Mouse (Mus musculus) midbrain, embryonic 16.5 days (tissue): ENCODE data around the gene Rbfox1. TPM values are rescaled to one million over a fixed set of nuclear protein-coding genes. Genes with fewer than 3 reads are reported as not detected.

Experiments used
- ATAC-seq: fragments of 200-750 bp; cut with Nextera tagmentation; 2 replicates; pipeline ENCODE4 v1.8.0; 2017; ENCODE audit warnings: moderate TSS enrichment
- H3K27ac ChIP-seq: fragments of 300-500 bp; sonication (generic); 2 replicates; pipeline ENCODE4 v1.5.1; 2014; ENCODE audit warnings: mild to moderate bottlenecking, low read length, mixed read lengths
- H3K27me3 ChIP-seq: fragments of 300-500 bp; sonication (generic); 2 replicates; pipeline ENCODE4 v1.6.1; 2014; ENCODE audit warnings: low read depth, low read length, mixed read lengths; ENCODE audit not compliant: control insufficient read depth, insufficient read depth
- H3K36me3 ChIP-seq: fragments of 300-500 bp; sonication (generic); 2 replicates; pipeline ENCODE4 v1.6.1; 2014; ENCODE audit warnings: mild to moderate bottlenecking, low read length, moderate library complexity, mixed read lengths; ENCODE audit not compliant: control insufficient read depth, insufficient read depth
- H3K4me1 ChIP-seq: fragments of 300-500 bp; sonication (generic); 2 replicates; pipeline ENCODE4 v1.6.1; 2014; ENCODE audit warnings: mild to moderate bottlenecking, low read length, mixed read lengths; ENCODE audit not compliant: control insufficient read depth, insufficient read depth
- H3K4me2 ChIP-seq: fragments of 300-500 bp; sonication (generic); 2 replicates; pipeline ENCODE4 v1.6.1; 2014; ENCODE audit warnings: mild to moderate bottlenecking, low read length, mixed read lengths
- H3K4me3 ChIP-seq: fragments of 300-500 bp; sonication (generic); 2 replicates; pipeline ENCODE4 v1.5.1; 2014; ENCODE audit warnings: low read depth, mild to moderate bottlenecking, low read length, moderate library complexity, mixed read lengths
- H3K9ac ChIP-seq: fragments of 300-500 bp; sonication (generic); 2 replicates; pipeline ENCODE4 v1.6.1; 2014; ENCODE audit warnings: low read depth, low read length, mixed read lengths
- H3K9me3 ChIP-seq: fragments of 300-500 bp; sonication (generic); replicated peaks from 2 replicates; pipeline ENCODE4 v1.6.1; 2014; ENCODE audit warnings: mild to moderate bottlenecking, low read length, mixed read lengths; ENCODE audit not compliant: control insufficient read depth, poor library complexity, severe bottlenecking
- WGBS: fragments of 180-500 bp; shearing (Covaris S2); extraction: QIAGEN DNeasy Blood & Tissue Kit; methylation state at CpG from one replicate; pipeline ENCODE4 v1.1.7; 2014; 5-methylcytosine and 5-hydroxymethylcytosine counted together
- polyA plus RNA-seq: library from polyadenylated mRNA; unstranded; fragments of >200 nt; fragmentation: Nextera tagmentation; extraction: Ambion mirVana; gene quantifications from 2 replicates; pipeline ENCODE4 v1.2.1, GENCODE M21; 2015

Gene Rbfox1
- polyA plus RNA-seq, 1 experiment from 2014 or later = 259 TPM

- Histone ChIP-seq H3K27me3 (no peaks in the 10 kb centered on the region), H3K4me3 (no peak overlapping the region), H3K27ac (no peak overlapping the region), H3K36me3 (no peaks in the 10 kb centered on the region), H3K4me1 (no peaks in the 10 kb centered on the region), H3K9ac (no peak overlapping the region), H3K9me3 (no peaks in the 10 kb centered on the region), H3K4me2 (no peak overlapping the region)
- ATAC-seq = no peak
- 87% methylated on average over 6 of the region's 6 CpGs for WGBS
Observed at GRCm38 (mm10) chr16:6390278-6390930, 505.2 kb downstream of the Rbfox1 start.

- ATAC-seq = no peak
- H3K27ac ChIP-seq = no peak overlapping the region
- no peak overlapping the region for H3K4me2 ChIP-seq
- 58% methylated on average over 8 of the region's 8 CpGs for WGBS
- no peaks in the 10 kb centered on the region for H3K9me3 ChIP-seq
- no peak overlapping the region for H3K4me3 ChIP-seq
- no peaks in the 10 kb centered on the region for H3K27me3 ChIP-seq
- H3K4me1 ChIP-seq = no peaks in the 10 kb centered on the region
- H3K36me3 ChIP-seq = no peaks in the 10 kb centered on the region
- no peak overlapping the region for H3K9ac ChIP-seq
Observed at GRCm38 (mm10) chr16:6396676-6397409, 511.7 kb downstream of the Rbfox1 start.

GRCm38 (mm10) chr16:6397635-6398034 lies 512.5 kb downstream of the Rbfox1 start:
- WGBS = 100% methylated on average over 2 of the region's 2 CpGs
- ATAC-seq = no peak

GRCm38 (mm10) chr16:6402816-6403215 lies 517.7 kb downstream of the Rbfox1 start:
- Histone ChIP-seq H3K9ac (no peak overlapping the region), H3K4me2 (no peak overlapping the region), H3K4me1 (0 out of 2 replicates have a peak, but pooled peaks cover 2% of the 10 kb centered on the region), H3K36me3 (no peaks in the 10 kb centered on the region), H3K4me3 (no peak overlapping the region), H3K27me3 (no peaks in the 10 kb centered on the region), H3K27ac (no peak overlapping the region), H3K9me3 (no peaks in the 10 kb centered on the region)
- WGBS = 82% methylated on average over 3 of the region's 3 CpGs
- ATAC-seq = no peak

More at GRCm38 (mm10) chr16:6397635-6398034, 512.5 kb downstream of the Rbfox1 start:
- no peaks in the 10 kb centered on the region for H3K36me3 ChIP-seq
- no peak overlapping the region for H3K27ac ChIP-seq
- H3K4me2 ChIP-seq = no peak overlapping the region
- H3K4me1 ChIP-seq = no peaks in the 10 kb centered on the region
- no peak overlapping the region for H3K4me3 ChIP-seq
- no peaks in the 10 kb centered on the region for H3K9me3 ChIP-seq
- no peaks in the 10 kb centered on the region for H3K27me3 ChIP-seq
- no peak overlapping the region for H3K9ac ChIP-seq

GRCm38 (mm10) chr16:6414846-6415245 lies 529.7 kb downstream of the Rbfox1 start:
- 27% methylated on average over 2 of the region's 2 CpGs for WGBS
- Histone ChIP-seq H3K27ac (no peak overlapping the region), H3K9me3 (no peaks in the 10 kb centered on the region), H3K36me3 (no peaks in the 10 kb centered on the region), H3K4me2 (no peak overlapping the region), H3K9ac (no peak overlapping the region), H3K4me1 (peaks cover 4% of the 10 kb centered on the region; the same call in 1 of the 2 replicates), H3K4me3 (no peak overlapping the region), H3K27me3 (no peaks in the 10 kb centered on the region)
- no peak for ATAC-seq

GRCm38 (mm10) chr16:6421623-6422145 lies 536.5 kb downstream of the Rbfox1 start:
- H3K4me1 ChIP-seq = no peaks in the 10 kb centered on the region
- no peaks in the 10 kb centered on the region for H3K36me3 ChIP-seq
- H3K27ac ChIP-seq = no peak overlapping the region
- ATAC-seq = peak; percentile 25; the same call in 1 of the 2 replicates
- H3K9ac ChIP-seq = no peak overlapping the region
- no peaks in the 10 kb centered on the region for H3K9me3 ChIP-seq
- no peak overlapping the region for H3K4me3 ChIP-seq
- no peak overlapping the region for H3K4me2 ChIP-seq
- 47% methylated on average over 3 of the region's 3 CpGs for WGBS
- H3K27me3 ChIP-seq = no peaks in the 10 kb centered on the region

- Histone ChIP-seq H3K36me3 (no peaks in the 10 kb centered on the region), H3K9ac (no peak overlapping the region), H3K4me1 (no peaks in the 10 kb centered on the region), H3K27me3 (no peaks in the 10 kb centered on the region), H3K4me3 (no peak overlapping the region), H3K9me3 (no peaks in the 10 kb centered on the region), H3K27ac (no peak overlapping the region), H3K4me2 (no peak overlapping the region)
- ATAC-seq = no peak
- WGBS = 92% methylated on average over 4 of the region's 4 CpGs
Observed at GRCm38 (mm10) chr16:6423878-6424409, 538.8 kb downstream of the Rbfox1 start.

GRCm38 (mm10) chr16:6424738-6425137 lies 539.6 kb downstream of the Rbfox1 start:
- Histone ChIP-seq H3K27ac (no peak overlapping the region), H3K9me3 (no peaks in the 10 kb centered on the region), H3K4me2 (no peak overlapping the region), H3K36me3 (no peaks in the 10 kb centered on the region), H3K9ac (no peak overlapping the region), H3K4me1 (no peaks in the 10 kb centered on the region), H3K4me3 (no peak overlapping the region), H3K27me3 (no peaks in the 10 kb centered on the region)
- 79% methylated on average over 2 of the region's 2 CpGs for WGBS
- ATAC-seq = no peak
